Mouse (Mus musculus) regulatory T cell (primary cell): ENCODE data around the gene Fbxw11.

Experiments
- in situ Hi-C: fragments of 300-600 bp; cut with MboI, MseI; formaldehyde crosslinking; loops from one replicate; pipeline ENCODE4 v1.15.1; 2025; ENCODE audit warnings: high pct_unique_total_duplicates

Fbxw11 gene

DNA sequence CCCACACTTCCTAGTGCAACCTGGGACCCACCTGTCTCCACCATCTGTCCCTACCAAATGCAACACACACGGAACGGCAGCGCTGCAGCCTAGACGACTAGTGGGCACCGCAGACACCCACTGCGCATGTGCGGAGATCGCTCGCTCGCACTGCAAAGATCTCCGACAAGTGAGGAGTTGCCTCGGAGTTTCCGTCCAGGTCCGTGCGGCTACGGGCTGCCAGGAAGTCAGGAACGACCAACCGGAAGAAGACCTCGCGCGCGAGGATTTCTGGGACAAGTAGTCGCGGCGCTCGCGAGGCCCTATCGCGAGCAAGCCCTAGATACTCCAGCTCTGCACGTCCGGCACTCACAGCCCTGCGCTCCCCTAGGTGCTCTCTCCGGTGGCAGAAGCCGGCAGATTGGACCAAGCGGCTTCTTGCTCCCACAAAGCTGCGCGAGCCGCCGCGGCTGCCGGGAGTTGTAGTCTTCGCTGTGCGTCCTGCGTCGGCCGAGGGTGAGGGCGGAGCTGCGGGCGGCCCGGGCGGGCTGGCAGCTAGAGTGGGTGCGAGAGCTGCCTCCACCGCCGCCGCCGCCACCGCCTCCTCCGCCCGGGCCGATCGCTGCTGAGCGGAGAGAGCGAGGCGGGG, at the start of gene Fbxw11:
TSS of gene Fbxw11 (plus strand) at position 476 of the 628 bp plus-strand sequence.
- in situ Hi-C loops, result loop anchor here (10.0 kb wide), 1 partner anchor 1292 kb away; no protein-coding TSS in a partner anchor

- in situ Hi-C loops, result loop anchor here (5.0 to 10.0 kb wide), 2 partner anchors 146 to 248 kb away; partner anchors contain the start of gene Sh3pxd2b
Measured at GRCm38 (mm10) chr11:32593081-32593480, 49.4 kb upstream of the Fbxw11 start.

GRCm38 (mm10) chr11:32594122-32594521, 48.4 kb upstream of the Fbxw11 start:
- in situ Hi-C loops, result loop anchor here (5.0 to 10.0 kb wide), 2 partner anchors 147 to 249 kb away; partner anchors contain the start of gene Sh3pxd2b

- in situ Hi-C loops, result loop anchor here (25.0 kb wide), 1 partner anchor 537 kb away; the partner anchor contains the start of gene Fgf18
Measured at GRCm38 (mm10) chr11:32600371-32600770, 42.2 kb upstream of the Fbxw11 start.

DNA sequence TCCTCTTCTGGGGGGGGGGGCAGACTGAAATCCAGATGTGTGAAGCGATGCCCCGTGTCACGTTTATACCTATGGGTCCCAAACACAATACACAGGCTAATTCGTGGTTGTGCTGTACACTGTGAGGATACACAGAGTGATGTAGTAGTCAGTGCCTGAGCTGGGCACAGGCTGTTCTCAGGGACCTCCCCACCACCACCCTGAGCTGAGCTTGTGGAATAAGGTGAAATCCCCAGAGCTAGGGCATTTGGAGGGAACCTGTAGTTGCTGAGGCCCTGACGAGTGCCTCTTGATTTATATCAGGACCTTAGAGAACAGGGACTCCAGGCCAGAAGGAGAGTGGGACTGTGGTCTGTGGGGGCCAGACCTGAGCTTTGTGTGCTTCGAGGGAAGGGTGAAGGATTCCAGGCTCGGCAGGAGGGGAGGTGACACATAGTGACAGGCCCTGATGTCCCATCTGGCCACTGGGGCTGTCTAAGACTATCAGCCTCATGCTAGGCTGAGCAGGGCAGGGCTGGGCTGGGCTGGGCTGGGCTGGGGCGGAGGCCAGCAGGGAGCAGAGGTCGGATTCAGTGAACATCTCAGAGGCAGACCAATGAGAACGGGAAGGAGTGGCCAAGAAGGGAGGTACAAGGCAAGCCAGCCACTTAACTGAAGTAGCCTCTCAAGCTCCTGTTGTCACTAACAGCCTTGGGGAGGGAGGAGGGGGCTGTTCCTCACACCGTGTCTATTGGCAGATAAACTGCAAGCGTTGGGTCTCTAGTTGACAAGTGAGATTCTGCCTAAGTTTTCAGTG, 40.8 kb upstream of the Fbxw11 start:
- in situ Hi-C loops, result loop anchor here (25.0 kb wide), 1 partner anchor 536 kb away; the partner anchor contains the start of gene Fgf18

GRCm38 (mm10) chr11:32604663-32605062, 37.9 kb upstream of the Fbxw11 start:
- in situ Hi-C loops, result loop anchor here (25.0 kb wide), 1 partner anchor 533 kb away; the partner anchor contains the start of gene Fgf18

GRCm38 (mm10) chr11:32605131-32605860, 37.2 kb upstream of the Fbxw11 start:
- in situ Hi-C loops, result loop anchor here (25.0 kb wide), 1 partner anchor 532 kb away; the partner anchor contains the start of gene Fgf18

DNA sequence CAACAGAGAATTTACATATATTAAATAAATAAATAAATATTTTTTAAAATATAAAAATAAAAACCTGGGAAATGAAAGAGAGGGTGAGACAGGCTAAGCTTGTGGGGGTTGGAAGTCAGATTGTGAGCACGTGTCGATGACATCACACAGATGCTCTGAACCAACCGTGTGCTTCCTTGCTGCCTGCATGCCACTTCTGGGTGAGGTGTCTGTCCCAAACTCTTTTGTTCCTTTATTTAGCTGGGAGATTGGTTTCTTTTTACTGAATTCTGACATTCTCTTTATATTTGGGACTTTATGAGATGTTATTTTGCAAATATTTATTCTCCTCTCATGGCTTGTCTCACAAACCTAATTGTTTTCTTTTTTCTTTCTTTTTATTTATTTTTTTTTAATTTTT, 36.6 kb upstream of the Fbxw11 start:
- in situ Hi-C loops, result loop anchor here (25.0 kb wide), 1 partner anchor 531 kb away; the partner anchor contains the start of gene Fgf18

DNA sequence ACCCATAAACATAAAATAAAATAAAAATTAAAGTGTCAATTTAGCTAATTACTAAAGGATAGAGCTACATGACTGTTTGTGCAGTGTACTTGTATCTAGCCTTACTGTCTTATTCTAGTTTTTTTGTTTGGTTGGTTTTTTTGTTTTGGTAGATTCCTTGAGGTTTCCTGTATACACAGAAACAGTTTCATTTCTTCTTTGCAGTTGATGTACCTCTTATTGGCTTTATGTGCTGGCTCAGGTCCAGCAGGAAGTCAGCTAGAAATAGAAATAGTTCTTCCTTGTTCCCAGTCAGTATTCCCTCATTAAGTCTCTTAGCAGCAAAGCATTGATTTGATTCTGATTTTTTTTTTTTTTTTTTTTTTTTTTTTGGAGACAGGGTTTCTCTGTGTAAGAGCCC, 35.2 kb upstream of the Fbxw11 start:
- in situ Hi-C loops, result loop anchor here (25.0 kb wide), 1 partner anchor 530 kb away; the partner anchor contains the start of gene Fgf18

GRCm38 (mm10) chr11:32610616-32611015, 31.9 kb upstream of the Fbxw11 start:
- in situ Hi-C loops, result loop anchor here (25.0 kb wide), 1 partner anchor 527 kb away; the partner anchor contains the start of gene Fgf18

GRCm38 (mm10) chr11:32612304-32612703, 30.2 kb upstream of the Fbxw11 start:
- in situ Hi-C loops, result loop anchor here (25.0 kb wide), 1 partner anchor 525 kb away; the partner anchor contains the start of gene Fgf18

DNA sequence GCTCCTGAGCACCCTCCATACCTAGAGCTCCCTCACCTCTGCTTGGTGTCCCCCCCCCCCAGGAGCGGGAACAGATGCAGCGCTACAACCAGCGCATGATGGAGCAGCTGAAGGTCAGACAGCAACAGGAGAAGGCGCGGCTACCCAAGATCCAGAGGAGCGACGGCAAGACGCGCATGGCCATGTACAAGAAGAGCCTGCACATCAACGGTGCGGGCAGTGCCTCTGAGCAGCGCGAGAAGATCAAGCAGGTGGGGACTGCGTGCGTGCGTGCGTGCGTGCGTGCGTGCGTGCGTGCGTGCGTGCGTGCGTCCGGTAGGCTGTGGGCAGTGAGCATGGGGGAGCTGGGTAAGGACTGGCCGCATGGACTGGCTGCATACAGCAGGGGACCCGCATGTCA, 28.1 kb upstream of the Fbxw11 start:
- in situ Hi-C loops, result loop anchor here (25.0 kb wide), 1 partner anchor 523 kb away; the partner anchor contains the start of gene Fgf18

GRCm38 (mm10) chr11:32615561-32615960, 27.0 kb upstream of the Fbxw11 start:
- in situ Hi-C loops, result loop anchor here (25.0 kb wide), 1 partner anchor 522 kb away; the partner anchor contains the start of gene Fgf18

- in situ Hi-C loops, result loop anchor here (25.0 kb wide), 1 partner anchor 521 kb away; the partner anchor contains the start of gene Fgf18
Measured at GRCm38 (mm10) chr11:32616091-32616490, 26.4 kb upstream of the Fbxw11 start.

DNA sequence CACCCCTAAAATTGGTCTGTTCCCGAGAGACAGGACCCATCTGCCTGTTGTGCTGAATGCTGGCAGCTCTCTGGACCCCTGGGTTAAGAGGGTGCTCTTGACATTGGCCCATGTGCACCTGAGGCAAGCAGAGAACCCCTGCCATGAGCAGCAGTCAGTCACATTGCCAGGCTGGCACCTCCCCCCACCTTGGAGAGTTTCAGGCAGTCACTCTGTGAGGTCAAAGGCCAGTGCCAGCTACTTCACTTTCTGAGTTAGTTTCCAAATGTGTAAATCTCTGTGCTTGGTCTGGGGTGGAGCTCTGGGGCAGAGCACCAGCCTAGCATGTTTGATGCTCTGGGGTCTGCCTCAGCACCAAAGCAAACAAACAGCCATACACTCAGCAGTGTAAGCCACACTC, 24.5 kb upstream of the Fbxw11 start:
- in situ Hi-C loops, result loop anchor here (25.0 kb wide), 1 partner anchor 519 kb away; the partner anchor contains the start of gene Fgf18

DNA sequence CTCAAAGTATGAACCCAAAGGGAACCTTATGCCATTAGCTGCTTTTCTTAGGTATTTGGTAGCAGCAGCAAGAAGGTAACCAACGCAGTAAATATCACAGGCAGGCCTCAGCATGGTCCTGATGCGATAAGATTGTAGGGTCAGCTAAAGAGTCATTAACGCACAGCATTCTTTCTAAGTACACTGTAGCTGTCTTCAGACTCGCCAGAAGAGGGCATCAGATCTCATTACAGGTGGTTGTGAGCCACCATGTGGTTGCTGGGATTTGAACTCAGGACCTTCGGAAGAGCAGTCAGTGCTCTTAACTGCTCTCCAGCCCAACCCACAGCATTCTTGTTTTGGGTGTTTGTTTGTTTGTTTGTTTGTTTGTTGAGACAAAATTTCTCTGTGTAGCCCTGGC, 23.9 kb upstream of the Fbxw11 start:
- in situ Hi-C loops, result loop anchor here (25.0 kb wide), 1 partner anchor 519 kb away; the partner anchor contains the start of gene Fgf18

DNA sequence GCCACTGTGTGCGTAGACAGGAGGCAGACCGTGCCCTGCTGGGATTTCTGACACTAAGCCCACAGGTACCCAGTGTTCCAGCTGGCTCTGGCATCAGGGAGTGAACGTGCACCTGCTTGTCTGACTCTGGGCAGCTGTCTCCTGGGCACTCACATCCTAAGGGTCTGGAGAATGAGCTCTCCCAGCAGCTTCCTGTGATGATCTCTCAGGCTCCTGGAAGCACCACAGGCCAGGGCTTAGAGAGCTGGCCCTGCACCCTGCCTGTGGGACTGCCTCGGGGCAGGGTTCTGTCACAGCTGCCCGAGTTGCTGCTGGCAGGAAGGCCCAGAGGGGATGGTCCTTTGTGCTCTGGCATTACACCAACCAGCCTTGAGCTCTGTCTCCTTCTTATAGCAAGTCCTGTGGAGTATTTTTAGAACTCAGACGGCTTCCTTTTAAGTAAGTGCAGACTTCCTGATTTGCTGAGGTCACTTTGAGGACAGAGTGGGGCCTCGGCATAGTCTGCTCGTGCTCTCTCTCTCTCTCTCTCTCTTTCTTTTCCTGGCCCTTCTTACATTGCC, 23.2 kb upstream of the Fbxw11 start:
- in situ Hi-C loops, result loop anchor here (25.0 kb wide), 1 partner anchor 518 kb away; the partner anchor contains the start of gene Fgf18

DNA sequence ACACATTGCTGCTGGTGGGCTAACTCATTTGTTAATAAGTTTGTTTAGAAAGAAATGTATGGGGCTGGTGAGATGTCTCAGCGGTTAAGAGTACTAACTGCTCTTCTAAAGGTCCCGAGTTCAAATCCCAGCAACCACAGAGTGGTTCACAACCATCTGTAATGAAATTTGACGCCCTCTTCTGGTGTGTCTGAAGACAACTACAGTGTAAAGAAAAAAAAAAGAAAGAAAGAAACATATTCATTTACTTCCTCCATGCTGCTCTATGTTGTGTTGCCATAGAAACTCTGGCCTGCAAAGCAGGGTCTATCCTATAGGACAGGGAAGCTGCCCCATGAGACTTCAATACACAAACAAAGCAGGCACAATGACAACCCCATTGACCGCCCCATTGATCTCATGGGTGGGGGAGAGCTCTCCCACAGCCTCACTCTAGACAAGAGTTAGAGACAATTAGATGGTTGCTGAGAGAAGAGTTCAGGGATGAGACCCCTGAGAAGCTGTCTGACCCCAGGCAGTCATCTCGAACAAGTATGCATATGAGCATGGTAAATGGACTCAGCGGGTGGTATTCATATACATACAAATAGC, 22.6 kb upstream of the Fbxw11 start:
- in situ Hi-C loops, result loop anchor here (5.0 to 25.0 kb wide), 2 partner anchors 87 to 517 kb away; partner anchors contain the start of gene Fgf18

DNA sequence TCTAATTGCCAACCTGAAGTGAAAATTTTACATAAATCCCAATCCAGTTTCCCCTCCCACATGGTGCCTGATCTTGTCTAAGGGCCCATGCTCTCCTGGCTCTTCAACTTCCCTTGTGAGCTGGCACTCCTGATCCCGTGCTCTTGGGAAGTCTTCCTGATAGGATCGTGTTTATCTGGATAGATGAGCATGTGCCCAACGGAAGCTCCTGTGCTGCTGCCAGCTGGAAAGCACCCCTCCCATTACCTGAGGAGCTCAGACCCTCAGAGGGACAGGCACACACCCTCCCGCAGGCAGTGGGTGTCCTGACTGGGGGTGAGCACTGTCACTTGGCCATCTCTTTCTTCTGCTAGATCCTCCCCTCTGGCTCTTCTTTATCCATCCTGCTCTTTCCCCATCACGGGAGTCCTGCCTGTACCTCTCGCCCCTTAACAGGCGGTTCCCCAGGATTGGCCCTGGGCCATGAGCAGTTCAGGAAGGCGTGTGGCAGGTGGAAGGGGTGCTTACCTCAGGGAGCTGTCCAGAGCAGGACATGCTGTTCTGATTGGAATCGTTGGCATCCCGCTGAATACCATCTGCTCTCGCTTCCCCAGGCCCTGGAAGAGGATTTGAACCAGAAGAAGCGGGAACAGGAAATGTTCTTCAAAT, 20.6 kb upstream of the Fbxw11 start:
- in situ Hi-C loops, result loop anchor here (5.0 to 25.0 kb wide), 2 partner anchors 85 to 515 kb away; partner anchors contain the start of gene Fgf18
